Mouse (Mus musculus) right cerebral cortex, postnatal 14 days (tissue): ENCODE results near the gene Isyna1.
"Not testable (repeated sequence)": the region's sequence is repeated elsewhere in the genome, so short reads cannot be mapped to it uniquely, and the experiment has no call there.

Experiments used
- DNase-seq: peaks from one replicate; pipeline ENCODE4 v3.0.0; 2022

Isyna1 gene

DNA sequence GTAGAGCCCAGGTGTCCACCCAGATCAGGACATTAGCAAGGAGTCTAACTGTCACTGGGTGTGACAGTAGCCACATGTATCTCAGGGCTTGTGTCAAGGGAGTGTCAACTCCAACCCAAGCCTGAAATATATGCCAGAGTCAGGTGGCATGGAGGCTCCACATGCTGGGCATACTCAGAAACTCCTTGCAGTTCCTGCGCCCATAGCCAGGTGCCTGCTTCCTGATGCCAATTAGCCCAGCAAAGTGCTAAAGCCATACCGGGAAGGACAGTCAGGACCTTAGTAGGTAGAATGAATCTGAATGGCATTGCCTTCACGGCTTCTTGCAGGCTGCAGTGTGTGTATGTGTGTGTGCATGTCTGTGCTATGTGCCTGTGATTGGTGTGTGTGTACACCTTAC lies 17.0 kb upstream of the Isyna1 start:
- no peak for DNase-seq

DNA sequence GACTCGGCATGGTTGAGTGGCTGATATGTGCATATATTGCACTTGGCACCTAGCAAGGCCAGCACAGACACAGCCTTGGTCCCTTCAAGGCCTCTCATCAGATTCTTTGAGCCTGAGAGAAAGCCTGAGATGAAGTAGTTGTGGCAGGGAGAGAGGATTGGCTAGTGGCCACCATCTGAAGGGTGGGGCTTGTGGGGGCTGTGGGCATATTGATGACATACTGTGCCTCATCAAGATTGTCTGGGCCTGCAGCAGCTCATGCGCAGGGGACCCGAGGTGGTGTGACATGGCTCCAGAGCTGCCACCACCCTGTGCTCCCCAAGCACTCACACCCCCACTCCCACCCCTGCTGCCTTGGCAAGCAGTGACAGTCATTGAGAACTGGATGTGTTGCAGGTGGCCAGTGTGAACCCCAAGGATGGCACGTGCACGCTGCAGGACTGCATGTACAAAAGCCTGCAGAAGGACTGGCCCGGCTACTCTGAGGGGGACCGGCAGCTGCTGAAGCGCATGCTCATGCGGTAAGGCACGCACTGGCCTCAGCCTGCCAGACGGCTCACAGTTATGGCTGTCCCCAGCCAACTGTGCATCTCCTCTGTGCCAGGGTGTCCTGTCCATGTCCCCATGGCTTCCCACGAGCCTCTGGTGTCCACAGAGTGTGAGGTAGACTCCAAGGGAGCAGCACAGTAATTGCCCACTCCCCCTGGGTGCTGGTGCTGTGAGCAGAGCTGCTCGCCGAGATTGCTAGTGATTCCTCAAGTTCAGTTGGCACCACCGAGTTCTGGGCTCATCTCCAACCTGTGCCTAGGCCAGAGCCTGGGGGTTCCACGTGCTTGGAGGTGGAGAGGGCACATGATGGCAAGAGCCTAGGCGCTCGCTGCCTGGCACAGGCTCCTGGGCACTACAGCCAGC lies 10.4 kb upstream of the Isyna1 start:
- no peak for DNase-seq

DNA sequence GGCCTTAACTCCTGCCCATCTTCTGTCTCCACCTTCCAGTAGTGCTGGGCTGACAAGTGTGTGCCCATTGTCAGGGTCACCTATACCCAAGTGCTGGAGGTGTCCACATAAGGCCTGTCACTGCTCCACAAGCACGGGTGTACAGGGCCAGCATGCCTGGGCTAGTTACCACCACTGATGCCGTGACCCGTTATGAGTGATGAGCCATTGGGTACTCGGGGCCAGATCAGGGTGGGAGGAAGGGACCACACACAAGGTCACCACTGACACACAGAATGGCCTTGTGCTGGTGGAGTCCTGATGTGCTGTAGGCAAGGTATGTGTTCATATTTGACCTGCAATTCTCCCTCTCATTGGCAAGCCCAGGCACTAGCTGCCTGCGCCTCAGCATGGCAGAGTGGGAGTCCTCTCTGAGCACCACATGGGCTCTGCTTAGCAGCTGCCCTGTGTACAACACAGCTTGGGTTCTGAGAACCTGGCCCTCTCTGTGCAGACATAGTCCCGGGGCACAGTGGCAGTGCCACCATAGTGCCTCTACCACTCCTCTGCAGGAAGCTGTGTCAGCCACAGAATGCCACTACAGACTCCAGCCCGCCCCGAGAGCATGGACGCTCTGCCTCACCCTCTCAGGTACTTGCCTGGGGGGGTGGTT lies 9.4 kb upstream of the Isyna1 start:
- no peak for DNase-seq

DNA sequence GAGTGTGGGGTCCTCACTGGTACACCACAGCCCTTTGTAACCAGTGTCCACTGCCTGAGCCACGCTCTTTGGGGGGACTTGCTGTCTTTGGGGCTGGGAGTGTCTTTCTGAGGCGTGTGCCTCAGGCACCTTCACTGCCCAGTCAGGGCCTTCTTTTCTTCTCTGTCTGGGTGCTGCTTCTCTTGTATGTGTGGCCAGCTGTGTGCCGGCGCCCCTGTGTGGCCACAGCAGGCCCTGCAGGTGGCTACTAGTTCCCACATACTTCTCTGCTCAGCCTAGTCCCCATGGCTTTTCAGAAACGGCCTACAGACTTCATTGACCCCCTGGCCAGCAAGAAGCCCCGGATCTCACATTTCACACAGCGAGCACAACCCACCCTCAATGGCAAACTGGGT lies 8.9 kb upstream of the Isyna1 start:
- DNase-seq, result peak; percentile 55

DNA sequence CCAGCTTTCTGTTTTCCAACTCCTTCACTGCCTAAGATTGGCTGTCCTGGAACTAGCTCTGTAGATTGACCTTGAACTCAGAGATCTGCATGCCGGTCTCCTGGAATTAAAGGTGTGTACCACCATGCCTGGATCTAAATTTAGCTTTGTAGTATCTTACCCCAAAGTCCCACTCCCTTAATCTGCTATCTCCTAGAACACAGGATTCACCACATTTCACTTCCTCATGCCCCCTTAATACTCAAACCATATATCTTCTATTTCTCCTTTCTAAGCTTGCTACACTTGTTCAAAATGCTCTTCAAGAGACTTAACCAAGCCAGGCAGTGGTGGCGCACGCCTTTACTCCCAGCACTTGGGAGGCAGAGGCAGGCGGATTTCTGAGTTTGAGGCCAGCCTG lies 6.2 kb upstream of the Isyna1 start:
- not testable (repeated sequence) for DNase-seq

DNA sequence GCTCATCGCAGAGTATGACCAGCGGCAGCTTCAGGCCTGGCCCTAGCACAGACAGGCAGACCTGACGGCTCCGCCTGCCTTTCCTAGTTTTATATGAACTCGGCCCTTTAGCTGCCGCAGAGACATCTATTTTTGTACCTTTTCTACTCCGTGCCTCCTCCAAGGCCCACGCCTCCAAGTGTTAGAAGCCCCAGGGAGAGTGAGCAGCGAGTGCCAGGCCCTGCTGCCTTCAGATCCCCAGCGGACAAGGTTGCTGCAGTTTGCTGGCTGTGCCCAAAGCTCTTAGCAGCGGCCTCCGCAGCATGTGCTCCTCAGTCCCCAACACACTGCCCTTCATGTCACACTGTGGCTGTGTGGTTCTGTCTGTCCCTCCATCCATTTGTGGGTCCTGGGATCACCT lies 2.6 kb upstream of the Isyna1 start:
- no peak for DNase-seq

DNA sequence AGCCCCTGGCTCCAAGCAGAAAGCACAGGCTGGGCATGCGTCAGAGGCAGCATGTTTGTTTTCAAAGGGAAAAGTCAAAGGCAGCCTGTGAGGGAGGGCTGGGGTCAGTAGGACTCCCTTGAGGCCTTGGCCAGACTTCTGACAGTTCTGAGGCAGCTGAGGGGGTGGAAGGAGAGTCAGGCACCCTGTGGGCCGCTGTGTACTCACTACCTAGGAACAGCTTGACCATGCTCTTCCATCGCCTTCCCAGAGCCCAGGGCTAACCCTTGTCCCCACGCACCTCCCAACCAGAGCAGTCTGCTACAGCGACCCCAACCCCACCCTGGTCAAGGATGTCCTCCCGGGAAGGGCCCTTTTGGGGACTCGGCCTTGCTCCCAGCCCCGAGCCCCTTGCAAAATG lies 1.0 kb upstream of the Isyna1 start:
- no peak for DNase-seq

DNA sequence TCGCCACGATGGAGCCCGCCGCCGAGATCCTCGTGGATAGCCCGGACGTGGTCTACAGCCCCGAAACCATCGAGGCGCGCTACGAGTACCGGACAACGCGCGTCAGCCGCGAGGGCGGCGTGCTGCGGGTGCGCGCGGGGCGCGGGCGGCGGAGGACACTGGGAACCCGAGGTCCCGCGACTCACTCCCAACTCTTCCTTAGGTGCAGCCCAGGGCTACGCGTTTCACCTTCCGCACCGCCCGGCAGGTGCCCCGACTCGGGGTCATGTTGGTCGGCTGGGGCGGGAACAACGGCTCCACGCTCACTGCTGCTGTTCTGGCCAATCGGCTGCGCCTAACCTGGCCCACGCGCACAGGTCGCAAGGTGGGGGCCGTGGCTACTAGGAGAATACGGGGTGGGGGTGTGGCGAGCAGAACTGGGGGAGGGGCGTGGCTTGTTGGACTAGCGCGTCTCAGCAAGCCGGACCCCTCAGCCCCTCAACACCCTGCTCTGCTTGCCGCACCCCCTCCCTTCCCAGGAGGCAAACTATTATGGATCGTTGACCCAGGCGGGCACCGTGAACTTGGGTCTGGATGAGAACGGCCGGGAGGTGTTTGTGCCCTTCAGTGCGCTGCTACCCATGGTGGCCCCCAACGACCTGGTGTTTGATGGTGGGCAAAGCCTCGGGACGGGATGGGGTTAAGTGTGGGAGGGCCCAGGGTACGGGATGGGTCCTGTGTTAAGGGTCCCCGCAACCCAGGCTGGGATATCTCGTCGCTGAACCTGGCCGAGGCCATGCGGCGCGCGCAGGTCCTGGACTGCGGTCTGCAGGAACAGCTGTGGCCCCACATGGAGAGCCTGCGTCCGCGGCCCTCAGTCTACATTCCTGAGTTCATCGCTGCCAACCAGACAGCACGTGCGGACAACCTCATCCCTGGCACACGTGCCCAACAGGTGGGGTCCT lies 720 bp downstream of the Isyna1 start:
- DNase-seq, result peak; percentile 45

DNA sequence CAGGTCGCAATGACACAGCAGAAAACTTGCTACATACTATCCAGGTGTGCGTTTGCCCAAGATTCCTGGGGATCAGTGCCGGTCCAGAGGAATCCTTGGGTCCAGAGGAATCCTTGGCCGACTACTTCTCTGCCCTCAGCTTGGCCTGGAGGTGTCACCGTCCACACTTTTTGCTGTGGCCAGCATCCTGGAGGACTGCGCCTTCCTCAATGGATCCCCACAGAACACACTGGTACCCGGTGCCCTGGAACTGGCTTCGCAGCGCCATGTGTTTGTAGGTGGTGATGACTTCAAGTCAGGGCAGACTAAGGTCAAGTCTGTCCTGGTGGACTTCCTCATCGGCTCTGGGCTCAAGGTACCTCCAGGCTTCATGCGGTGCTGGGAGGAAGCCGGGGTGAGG lies 1.6 kb downstream of the Isyna1 start:
- no peak for DNase-seq

DNA sequence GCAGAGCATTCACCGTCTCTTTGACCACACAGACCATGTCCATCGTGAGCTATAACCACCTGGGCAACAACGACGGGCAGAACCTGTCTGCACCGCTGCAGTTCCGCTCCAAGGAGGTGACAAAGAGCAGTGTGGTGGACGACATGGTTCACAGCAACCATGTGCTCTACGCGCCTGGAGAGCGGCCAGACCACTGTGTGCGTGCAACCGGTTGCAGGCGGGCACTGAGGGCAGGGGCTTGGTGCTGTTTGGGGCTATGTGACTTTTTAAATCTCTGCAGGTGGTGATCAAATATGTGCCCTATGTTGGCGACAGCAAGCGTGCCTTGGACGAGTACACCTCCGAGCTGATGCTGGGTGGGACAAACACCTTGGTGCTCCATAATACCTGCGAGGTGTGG lies 2.0 kb downstream of the Isyna1 start:
- no peak for DNase-seq

DNA sequence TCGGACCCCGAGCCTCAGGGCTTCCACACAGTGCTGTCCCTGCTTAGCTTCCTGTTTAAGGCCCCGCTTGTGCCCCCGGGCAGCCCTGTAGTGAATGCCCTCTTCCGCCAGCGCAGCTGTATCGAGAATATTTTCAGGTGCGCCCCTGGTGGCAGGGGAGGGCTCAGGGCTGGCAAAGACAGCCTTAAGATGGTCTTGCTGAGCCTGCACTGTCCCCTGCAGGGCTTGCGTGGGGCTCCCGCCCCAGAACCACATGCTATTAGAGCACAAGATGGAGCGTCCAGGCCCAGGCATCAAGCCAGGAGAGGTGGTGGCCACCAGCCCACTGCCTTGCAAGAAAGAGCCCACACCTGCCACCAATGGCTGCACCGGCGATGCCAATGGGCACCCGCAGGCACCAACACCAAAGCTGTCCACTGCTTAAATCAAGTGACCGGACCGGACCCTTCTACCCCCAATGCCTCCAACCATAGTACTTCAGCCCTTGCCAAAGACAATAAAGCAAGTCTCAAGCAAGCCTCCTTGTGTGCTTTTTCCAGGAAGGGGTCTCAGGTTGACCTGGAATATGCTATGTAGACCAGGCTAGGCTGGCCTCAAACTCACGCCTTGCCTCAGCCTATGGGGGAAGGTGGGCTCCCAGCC lies 2.7 kb downstream of the Isyna1 start:
- DNase-seq, result peak; percentile 60

DNA sequence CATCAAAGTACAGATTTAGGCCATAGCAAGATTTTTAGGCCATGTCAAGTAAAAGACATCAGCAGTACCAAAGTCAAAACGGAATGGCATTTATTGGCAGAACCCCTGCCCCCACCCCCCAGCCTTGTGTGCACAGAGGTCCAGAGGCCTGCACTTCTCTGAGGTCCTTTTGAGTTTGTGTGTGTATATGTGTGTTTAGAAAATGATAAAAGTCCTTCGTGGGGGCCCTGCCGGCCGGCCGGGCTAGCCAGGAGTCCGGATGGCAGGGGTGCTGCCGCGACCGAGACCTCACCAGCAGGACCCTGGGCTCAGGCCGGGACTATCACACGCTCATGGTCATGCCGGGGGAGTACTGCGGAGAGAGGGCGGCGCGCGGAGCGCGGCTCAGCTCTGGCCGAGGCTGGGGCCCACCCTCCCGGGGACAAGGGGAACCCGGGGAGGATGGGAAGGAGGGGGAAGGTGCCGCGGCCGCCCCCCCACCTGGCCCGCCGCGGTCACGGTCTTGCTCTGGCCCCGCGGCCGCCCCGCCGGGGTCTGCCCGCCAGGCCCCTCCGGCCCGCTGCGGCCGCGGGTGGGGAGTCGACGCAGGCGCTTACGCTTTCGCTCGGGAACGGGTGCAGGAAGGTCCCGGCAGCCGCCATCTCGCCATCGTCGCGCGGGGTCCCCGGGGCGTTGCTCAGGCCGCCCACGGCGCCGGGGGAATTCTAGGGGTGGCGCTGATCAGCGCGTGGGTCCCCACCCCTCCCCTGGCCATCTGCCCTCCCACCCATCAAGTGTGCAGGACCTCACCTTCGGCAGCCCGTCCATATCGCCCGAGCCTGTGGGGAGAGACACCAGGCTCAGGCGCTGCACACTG lies 3.5 kb downstream of the Isyna1 start:
- DNase-seq, result no peak

DNA sequence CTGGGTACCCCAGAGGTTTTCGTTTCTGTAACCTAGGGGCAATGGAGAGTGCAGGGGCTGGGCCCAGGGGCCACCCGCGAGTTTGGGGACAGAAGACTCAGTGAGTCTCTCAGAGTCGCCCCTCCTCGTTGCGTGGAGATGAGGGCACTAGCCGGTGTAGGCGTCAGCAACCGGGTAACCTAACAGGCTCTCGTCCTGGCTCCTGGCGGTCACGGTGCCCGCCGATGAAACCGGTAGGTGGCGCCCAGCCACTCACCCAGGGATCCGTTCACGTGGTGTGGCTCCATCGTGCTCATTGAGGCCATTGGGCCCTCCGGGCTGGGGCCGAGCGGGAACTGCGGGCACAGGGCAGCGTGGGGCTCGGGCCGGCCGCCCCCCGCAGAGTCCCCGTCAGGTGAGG lies 4.1 kb downstream of the Isyna1 start:
- DNase-seq, result peak; percentile 85

DNA sequence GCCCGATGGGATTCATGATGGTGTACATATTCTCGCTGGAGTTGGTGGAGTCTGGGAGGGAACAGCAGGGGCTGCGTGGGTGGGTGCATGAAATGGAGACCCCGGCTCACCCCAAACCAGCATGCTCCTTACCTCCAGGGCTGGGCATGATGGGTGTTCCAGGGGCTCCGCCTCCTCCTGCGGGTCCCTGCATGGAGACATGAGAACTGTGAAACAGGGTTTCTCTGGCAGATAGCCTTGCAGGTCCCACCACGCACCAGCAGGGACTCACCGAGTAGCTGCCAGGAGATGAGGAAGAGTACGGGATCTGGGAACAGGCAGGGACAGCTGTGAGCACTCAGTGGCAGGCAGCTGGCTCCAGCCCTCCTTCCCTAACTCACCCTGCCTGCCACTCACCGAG lies 4.5 kb downstream of the Isyna1 start:
- DNase-seq, result no peak

DNA sequence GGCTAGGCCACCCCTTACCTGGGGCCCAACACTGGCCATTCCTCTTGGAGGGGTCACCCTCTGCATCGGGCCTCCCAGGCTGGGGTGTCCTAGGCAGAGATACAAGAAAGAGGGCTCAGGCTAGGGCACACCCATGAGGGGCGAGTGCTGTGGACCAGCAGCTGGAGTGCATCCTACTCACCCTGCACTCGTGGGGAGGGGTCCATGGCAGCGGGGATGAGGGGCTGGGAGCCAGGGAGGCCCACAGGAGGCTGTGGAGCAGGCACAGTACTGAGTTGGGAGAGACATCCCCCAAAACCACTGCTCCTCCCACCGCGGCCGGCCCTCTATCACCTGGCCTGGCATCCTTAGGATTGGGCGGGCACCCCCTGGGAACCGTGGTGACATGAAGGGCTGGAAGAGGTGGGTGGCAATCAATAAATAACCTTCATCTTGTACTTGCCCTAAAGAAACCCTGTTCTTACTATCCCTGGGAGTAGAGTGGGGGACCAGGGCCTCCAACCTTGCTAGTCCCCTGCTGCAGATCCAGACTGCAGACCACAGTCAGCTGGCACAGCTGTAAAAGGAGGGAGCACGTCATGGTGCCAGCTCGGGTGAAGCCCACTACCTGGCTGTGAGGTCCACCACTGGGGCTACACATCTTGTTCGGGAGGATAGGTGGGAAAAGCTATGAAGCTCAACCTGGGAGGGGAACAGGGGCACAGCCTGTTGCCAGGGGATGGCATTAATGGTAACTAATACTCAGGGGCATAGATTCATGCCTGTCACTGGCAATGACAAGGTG lies 5.5 kb downstream of the Isyna1 start:
- DNase-seq, result no peak

DNA sequence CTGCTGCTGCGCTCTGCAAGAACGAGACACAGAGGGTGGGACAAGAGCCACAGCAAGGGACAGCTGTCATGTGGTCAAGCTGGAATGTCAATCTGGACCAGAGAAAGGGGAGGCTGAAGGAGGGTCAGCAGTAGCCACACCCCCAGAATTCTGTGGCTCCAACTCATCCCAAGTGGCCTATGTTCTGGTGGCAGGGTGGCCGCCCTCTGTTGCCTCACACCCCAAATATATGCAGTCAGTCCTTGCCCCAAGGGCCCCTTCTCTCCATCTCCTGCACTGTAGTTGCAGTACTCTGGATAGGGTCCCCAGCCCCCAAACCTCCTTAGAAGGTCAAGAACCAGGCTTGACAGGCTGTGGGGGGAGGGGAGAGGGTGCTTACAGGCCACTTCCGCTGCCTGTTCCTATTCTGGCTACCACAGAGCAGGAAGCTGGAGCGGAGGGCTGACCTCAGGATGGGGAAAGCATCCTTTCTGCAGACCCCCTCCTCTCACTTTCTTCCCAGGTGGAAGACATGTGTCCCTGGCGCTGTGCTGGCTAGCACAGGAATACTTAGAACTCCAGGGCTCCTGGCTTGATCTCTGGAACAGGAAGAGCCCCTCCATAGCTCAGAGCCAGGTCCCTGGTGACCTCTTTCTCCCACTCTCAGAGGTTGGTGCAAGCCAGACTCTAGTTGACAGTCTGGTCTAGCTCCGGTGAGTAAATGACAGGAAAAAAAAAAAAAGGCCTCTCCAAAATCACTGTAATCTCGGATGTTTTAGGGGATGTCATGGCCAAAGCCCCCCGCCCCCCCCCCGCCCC lies 6.5 kb downstream of the Isyna1 start:
- DNase-seq, result peak; percentile 56

DNA sequence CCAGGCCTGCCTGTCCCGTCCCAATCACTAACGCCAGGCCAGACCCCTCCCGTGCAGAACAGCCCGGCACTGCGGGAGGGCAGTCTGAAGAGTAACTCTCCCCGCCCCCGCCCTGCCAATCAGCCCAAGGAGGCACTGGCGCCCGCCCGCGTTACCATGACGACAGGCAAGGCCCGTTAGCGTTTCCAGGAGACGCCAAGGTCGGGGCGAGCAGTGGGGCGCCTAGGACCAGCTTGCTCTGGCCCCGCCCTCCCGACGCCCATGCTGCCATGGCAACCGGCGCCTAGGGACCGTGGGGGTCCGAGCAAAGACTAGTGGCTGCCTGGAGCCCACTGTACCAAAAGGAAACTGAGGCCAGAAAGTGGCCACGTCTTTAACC lies 7.1 kb downstream of the Isyna1 start:
- peak; percentile 93 for DNase-seq

DNA sequence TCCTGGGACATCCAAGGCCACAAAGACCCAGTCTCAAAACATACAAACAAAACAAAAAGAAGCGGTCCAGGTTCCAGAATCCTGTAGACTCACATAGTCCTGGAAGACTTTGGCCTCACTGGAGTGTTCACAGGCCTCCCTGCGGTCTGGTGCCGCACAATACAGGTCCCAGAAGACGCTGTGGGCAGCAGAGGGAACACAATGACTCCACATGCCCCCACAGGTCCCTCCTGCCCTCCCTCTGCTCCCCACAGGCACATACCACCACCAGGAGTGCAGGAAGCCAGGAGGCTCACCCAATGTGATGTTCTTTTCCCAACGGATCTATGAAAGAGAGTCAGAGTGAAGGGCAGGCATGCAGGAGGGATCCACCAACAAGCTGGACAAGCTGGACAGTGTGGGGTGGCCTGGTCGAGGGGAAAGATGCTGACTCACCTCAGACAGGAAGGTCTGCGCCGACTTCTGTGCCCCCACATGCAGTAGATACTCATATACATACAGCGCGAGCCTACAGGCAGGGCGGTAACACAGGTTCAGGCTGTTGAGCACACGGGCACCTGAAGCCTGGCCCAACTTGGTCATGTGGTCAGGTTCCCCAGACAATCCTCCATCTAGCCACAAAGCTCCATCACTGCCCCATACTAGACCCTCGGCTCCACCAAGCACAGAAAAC lies 8.1 kb downstream of the Isyna1 start:
- no peak for DNase-seq

DNA sequence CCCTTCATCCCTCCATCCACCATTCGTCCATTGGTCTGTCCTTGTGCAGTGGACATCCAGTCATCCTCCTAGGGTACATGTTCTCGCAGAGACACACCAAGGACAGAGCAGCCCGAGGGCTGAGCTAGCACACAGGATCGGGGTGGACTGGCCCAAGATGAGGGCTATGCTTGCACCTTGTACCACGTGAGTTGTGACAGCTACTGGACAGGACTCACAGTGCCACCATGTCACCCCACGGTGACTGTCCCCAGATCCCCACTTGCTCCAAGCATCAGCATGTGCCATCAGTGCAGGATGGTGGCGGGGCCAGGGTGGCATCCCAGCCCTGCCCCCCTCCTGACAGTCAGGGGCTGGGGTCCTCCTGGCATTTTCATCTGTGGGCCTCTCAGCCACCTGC lies 10.4 kb downstream of the Isyna1 start:
- DNase-seq, result no peak
